Mouse (Mus musculus) liver, postnatal 0 days (tissue): Measurements from ENCODE around the gene Pde2a. TPM values are rescaled to one million over a fixed set of nuclear protein-coding genes. Genes with fewer than 3 reads are reported as not detected.
A peak's percentile ranks its signal among the peaks of the same experiment; 100 is the strongest.

Experiments used
- ATAC-seq: fragments of 200-750 bp; cut with Nextera tagmentation; 2 replicates; pipeline ENCODE4 v1.8.0; 2017; ENCODE audit warnings: mild to moderate bottlenecking, moderate library complexity
- DNase-seq: peaks from one replicate; pipeline ENCODE4 v3.0.0-alpha.2; 2016
- H3K27ac ChIP-seq: fragments of 300-500 bp; sonication (generic); 2 replicates; pipeline ENCODE4 v1.5.1; 2014; ENCODE audit warnings: antibody characterized with exemption, moderate library complexity, mild to moderate bottlenecking, low read depth
- H3K27me3 ChIP-seq: fragments of 300-500 bp; sonication (generic); 2 replicates; pipeline ENCODE4 v1.6.1; 2014; ENCODE audit warnings: low read length, control low read depth, mixed read lengths; ENCODE audit not compliant: insufficient read depth
- H3K36me3 ChIP-seq: fragments of 300-500 bp; sonication (generic); replicated peaks from 2 replicates; pipeline ENCODE4 v1.6.1; 2014; ENCODE audit warnings: mild to moderate bottlenecking, control low read depth, low read length, moderate library complexity, mixed read lengths; ENCODE audit not compliant: insufficient read depth
- H3K4me1 ChIP-seq: fragments of 300-500 bp; sonication (generic); 2 replicates; pipeline ENCODE4 v1.6.1; 2014; ENCODE audit warnings: antibody characterized with exemption, mild to moderate bottlenecking, control low read depth; ENCODE audit not compliant: insufficient read depth
- H3K4me2 ChIP-seq: fragments of 300-500 bp; sonication (generic); 2 replicates; pipeline ENCODE4 v1.6.1; 2014; ENCODE audit warnings: low read depth, mild to moderate bottlenecking, low read length, moderate library complexity, mixed read lengths
- H3K4me3 ChIP-seq: fragments of 300-500 bp; sonication (generic); 2 replicates; pipeline ENCODE4 v1.5.1; 2014; ENCODE audit warnings: low read depth, low read length
- H3K9ac ChIP-seq: fragments of 300-500 bp; sonication (generic); replicated peaks from 2 replicates; pipeline ENCODE4 v1.6.1; 2014; ENCODE audit warnings: mild to moderate bottlenecking, moderate library complexity
- H3K9me3 ChIP-seq: fragments of 300-500 bp; sonication (generic); 2 replicates; pipeline ENCODE4 v1.6.1; 2016; ENCODE audit warnings: mild to moderate bottlenecking, control low read depth, low read length, mixed read lengths
- CTCF ChIP-seq: sonication (generic); IDR thresholded peaks from 2 replicates; pipeline ENCODE4 v1.5.1; 2016; ENCODE audit warnings: antibody characterized with exemption, low read depth
- EP300 ChIP-seq: IDR thresholded peaks from 2 replicates; pipeline ENCODE4 v1.6.1; 2016; ENCODE audit warnings: antibody characterized with exemption, low read depth, mild to moderate bottlenecking
- WGBS: fragments of 180-500 bp; shearing (Covaris S2); extraction: QIAGEN DNeasy Blood & Tissue Kit; methylation state at CpG from one replicate; pipeline ENCODE4 v1.1.7; 2014; ENCODE audit not compliant: insufficient replicate concordance; 5-methylcytosine and 5-hydroxymethylcytosine counted together
- polyA plus RNA-seq: library from polyadenylated mRNA; unstranded; fragments of >200 nt; fragmentation: Nextera tagmentation; extraction: Ambion mirVana; gene quantifications from 2 replicates; pipeline ENCODE4 v1.2.1, GENCODE M21; 2015

Pde2a gene
- polyA plus RNA-seq, 1 experiment from 2014 or later, result 15.8 TPM

DNA sequence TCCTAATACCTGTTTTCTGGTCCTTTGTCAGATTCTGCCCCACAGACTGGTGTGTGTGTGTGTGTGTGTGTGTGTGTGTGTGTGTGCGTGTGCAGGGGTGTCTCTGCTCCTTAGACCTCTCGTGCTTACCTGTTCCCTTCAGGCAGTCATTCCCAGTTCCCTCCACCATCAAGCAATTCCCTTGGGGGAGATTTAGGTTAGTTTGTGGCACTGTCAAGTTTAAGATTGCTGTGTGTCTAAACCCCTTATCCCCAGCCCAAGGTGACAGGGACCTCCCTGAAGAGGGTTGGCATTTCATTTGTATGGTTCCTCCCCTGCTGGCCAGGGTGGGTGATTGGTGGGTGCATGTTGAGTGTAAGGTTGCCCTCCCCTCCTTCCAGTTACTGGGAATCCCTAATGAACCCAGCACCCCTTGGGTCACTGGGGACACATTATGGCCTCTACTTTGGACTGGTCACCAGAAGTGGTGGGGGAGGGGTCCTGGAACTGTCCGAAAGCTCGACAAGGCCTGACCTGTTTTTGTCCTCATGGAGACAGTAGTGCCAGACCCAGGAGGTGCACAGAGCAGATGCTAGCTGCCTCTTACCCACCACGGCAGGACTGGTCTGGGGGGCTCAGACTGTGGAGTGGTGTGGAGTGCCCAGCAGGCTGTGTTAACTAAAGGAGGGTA lies 42.6 kb upstream of the Pde2a start:
- Histone ChIP-seq H3K9me3 (no peaks in the 10 kb centered on the region), H3K27me3 (no peaks in the 10 kb centered on the region), H3K4me2 (peak overlapping the region; percentile 69), H3K27ac (peak overlapping the region; percentile 95), H3K9ac (peak overlapping the region; percentile 66), H3K36me3 (peaks cover 12% of the 10 kb centered on the region), H3K4me3 (peak overlapping the region; percentile 41), H3K4me1 (peaks cover 34% of the 10 kb centered on the region)
- ATAC-seq, result peak; percentile 67
- peak; percentile 72 for DNase-seq
- no peak for TF ChIP-seq CTCF
- TF ChIP-seq EP300, result no peak
- 39% methylated on average over 5 of the region's 5 CpGs for WGBS

DNA sequence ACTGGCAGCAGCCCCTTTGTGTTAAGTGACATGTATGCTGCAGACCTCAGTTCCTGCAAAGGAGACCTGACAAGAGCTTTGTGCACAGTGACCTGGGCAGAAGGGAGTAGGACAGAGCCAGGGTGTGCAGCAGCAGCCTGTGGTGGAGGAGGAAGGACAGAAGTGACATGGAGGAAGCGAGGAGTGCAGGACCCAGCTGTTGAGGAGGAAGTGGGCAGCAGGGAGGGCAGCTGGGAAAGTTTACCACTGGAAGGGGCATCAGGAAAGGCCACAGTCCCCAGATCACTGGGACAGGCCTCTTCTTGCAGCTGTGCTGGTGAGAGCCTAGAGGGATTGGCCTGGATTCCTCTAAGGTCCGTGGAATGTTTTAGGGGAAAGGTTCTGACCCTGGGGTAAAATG lies 41.8 kb upstream of the Pde2a start:
- no peak for ATAC-seq
- H3K36me3 ChIP-seq, result peaks cover 12% of the 10 kb centered on the region
- TF ChIP-seq EP300 (no peak), CTCF (no peak)
- DNase-seq, result no peak
- no peaks in the 10 kb centered on the region for H3K9me3 ChIP-seq
- H3K27me3 ChIP-seq, result no peaks in the 10 kb centered on the region
- H3K4me2 ChIP-seq, result peak overlapping the region; percentile 69
- peak overlapping the region; percentile 95 for H3K27ac ChIP-seq
- H3K4me3 ChIP-seq, result peak overlapping the region; percentile 41; the same call in 1 of the 2 replicates
- H3K9ac ChIP-seq, result peak overlapping the region; percentile 66
- 41% methylated on average over 2 of the region's 2 CpGs for WGBS
- peaks cover 40% of the 10 kb centered on the region for H3K4me1 ChIP-seq

DNA sequence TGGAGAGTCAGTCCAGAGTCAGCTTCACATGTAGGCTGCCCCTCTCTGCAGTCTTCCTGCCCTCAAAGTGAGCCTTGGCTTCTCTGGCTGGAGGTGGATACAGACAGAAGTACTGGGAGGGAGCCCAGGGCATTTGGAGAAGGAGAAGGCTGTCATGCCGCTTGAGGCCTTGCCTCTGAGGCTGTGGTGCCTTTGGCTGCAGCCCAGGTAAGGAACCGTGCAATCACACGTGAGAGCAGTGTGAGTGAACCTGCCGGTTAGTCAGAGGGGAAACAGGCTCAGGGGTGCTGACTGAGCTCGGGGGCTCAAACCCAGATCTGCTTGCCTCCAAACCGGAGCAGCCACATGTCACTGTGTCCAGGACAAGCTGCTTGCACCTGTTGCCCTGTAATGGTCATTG lies 40.0 kb upstream of the Pde2a start:
- Histone ChIP-seq H3K36me3 (peaks cover 12% of the 10 kb centered on the region; the same call in 1 of the 2 replicates), H3K4me3 (no peak overlapping the region), H3K9ac (no peak overlapping the region), H3K4me1 (peaks cover 52% of the 10 kb centered on the region), H3K9me3 (no peaks in the 10 kb centered on the region), H3K27ac (no peak overlapping the region), H3K4me2 (no peak overlapping the region), H3K27me3 (no peaks in the 10 kb centered on the region)
- no peak for DNase-seq
- ATAC-seq, result no peak
- 76% methylated on average over 6 of the region's 6 CpGs for WGBS
- TF ChIP-seq EP300 (no peak), CTCF (no peak)

DNA sequence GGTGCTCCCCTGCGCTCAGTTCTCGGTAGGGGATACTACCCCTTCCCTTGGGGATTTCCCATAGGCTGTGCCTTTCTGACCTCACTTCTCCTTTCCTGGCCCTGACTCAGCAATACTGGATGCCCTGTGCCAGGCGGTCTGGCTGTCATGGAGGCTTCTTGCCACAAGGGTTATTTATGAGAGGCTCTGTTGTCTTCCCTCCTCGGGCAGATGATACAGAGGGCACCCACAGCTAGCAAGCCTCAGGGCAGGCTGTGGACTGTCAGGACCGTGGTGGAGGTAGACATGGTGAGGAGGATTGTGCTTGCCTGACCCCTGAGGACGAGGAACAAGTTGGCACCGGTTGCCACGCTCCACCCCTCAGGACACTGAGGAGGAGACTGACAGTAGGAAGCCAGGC lies 39.1 kb upstream of the Pde2a start:
- 49% methylated on average over 8 of the region's 8 CpGs for WGBS
- Histone ChIP-seq H3K27ac (peak overlapping the region; percentile 18; the same call in 1 of the 2 replicates), H3K27me3 (no peaks in the 10 kb centered on the region), H3K9ac (no peak overlapping the region), H3K36me3 (peaks cover 18% of the 10 kb centered on the region; the same call in 1 of the 2 replicates), H3K4me2 (no peak overlapping the region), H3K4me1 (peaks cover 46% of the 10 kb centered on the region), H3K9me3 (no peaks in the 10 kb centered on the region), H3K4me3 (no peak overlapping the region)
- DNase-seq (peak; percentile 59), ATAC-seq (peak; percentile 11)
- TF ChIP-seq EP300, result no peak
- TF ChIP-seq CTCF, result peak; percentile 36

GRCm38 (mm10) chr7:101383756-101384155 lies 37.7 kb upstream of the Pde2a start:
- no peak overlapping the region for H3K4me3 ChIP-seq
- no peaks in the 10 kb centered on the region for H3K9me3 ChIP-seq
- 40% methylated on average over 3 of the region's 3 CpGs for WGBS
- H3K4me1 ChIP-seq, result peaks cover 33% of the 10 kb centered on the region
- no peak overlapping the region for H3K9ac ChIP-seq
- no peak for TF ChIP-seq EP300
- no peaks in the 10 kb centered on the region for H3K27me3 ChIP-seq
- H3K36me3 ChIP-seq, result peaks cover 31% of the 10 kb centered on the region
- 0 out of 2 replicates have a peak overlapping the region, but pooled peaks have one; percentile 2 for H3K4me2 ChIP-seq
- ATAC-seq (no peak), DNase-seq (no peak)
- H3K27ac ChIP-seq, result peak overlapping the region; percentile 57; the same call in 1 of the 2 replicates

DNA sequence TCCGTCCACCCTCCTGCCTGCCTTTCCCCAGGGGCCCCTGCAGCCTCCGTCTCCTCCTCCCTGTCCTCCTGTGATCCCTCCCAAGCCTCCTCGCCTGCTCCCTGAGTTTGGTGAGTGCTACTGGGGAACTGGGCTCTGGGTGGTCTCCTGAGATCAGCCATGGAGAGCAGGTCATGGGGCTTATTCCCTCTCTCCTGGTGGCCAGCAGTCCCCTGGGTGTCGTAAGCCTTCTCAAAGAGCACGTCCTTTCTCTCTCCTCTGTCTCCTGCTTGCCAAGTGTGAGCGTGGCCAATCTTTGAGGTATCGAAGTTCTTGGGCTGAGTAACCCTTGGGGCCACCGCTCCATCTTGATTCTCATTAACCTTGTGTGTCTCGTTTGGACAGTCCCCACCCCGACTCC lies 36.6 kb upstream of the Pde2a start:
- H3K27me3 ChIP-seq, result no peaks in the 10 kb centered on the region
- TF ChIP-seq EP300 (no peak), CTCF (no peak)
- ATAC-seq, result no peak
- DNase-seq, result no peak
- H3K36me3 ChIP-seq, result peaks cover 43% of the 10 kb centered on the region
- H3K4me2 ChIP-seq, result peak overlapping the region; percentile 42; the same call in 1 of the 2 replicates
- 62% methylated on average over 10 of the region's 10 CpGs for WGBS
- peak overlapping the region; percentile 26; the same call in 1 of the 2 replicates for H3K9ac ChIP-seq
- H3K9me3 ChIP-seq, result no peaks in the 10 kb centered on the region
- peak overlapping the region; percentile 57; the same call in 1 of the 2 replicates for H3K27ac ChIP-seq
- H3K4me1 ChIP-seq, result peaks cover 22% of the 10 kb centered on the region
- no peak overlapping the region for H3K4me3 ChIP-seq
